Mouse (Mus musculus) liver, adult 2 months (tissue): ENCODE measurements around the gene Pde4d. TPM values are rescaled to one million over a fixed set of nuclear protein-coding genes. Genes with fewer than 3 reads are reported as not detected.
A peak's percentile ranks its signal among the peaks of the same experiment; 100 is the strongest.

ENCODE experiments used
- DNase-seq: peaks from one replicate; pipeline ENCODE4 v3.0.0-alpha.2; 2011; ENCODE audit warnings: low read depth, low spot score; ENCODE audit errors: extremely low read depth
- H3K27ac ChIP-seq: fragments of 200-500 bp; replicated peaks from 2 replicates; pipeline ENCODE4 v1.5.1; 2012; ENCODE audit warnings: low read depth, mild to moderate bottlenecking, control low read depth, inconsistent platforms, low read length; ENCODE audit not compliant: insufficient read depth
- H3K27me3 ChIP-seq: fragments of 200-500 bp; 2 replicates; pipeline ENCODE4 v1.6.1; 2012; ENCODE audit warnings: mild to moderate bottlenecking, moderate library complexity, low read length, inconsistent platforms; ENCODE audit not compliant: control insufficient read depth, insufficient read depth
- H3K36me3 ChIP-seq: fragments of 200-500 bp; 2 replicates; pipeline ENCODE4 v1.6.1; 2012; ENCODE audit warnings: low read length, inconsistent platforms; ENCODE audit not compliant: control insufficient read depth, insufficient read depth
- H3K4me1 ChIP-seq: fragments of 200-500 bp; 2 replicates; pipeline ENCODE4 v1.6.1; 2011; ENCODE audit warnings: low read length; ENCODE audit not compliant: control insufficient read depth, insufficient read depth
- H3K4me3 ChIP-seq: fragments of 200-500 bp; 2 replicates; pipeline ENCODE4 v1.5.1; 2011; ENCODE audit warnings: low read depth, mild to moderate bottlenecking, control low read depth, low read length, moderate library complexity; ENCODE audit not compliant: insufficient read depth
- H3K79me2 ChIP-seq: fragments of 200-500 bp; 2 replicates; pipeline ENCODE4 v1.6.1; 2012; ENCODE audit warnings: inconsistent platforms, mild to moderate bottlenecking, low read length, moderate library complexity; ENCODE audit not compliant: control insufficient read depth, insufficient read depth
- H3K9ac ChIP-seq: fragments of 200-500 bp; 2 replicates; pipeline ENCODE4 v1.6.1; 2012; ENCODE audit warnings: low read depth, mild to moderate bottlenecking, control low read depth, inconsistent platforms, low read length
- CTCF ChIP-seq: fragments of 200-500 bp; IDR thresholded peaks from 2 replicates; pipeline ENCODE4 v1.5.1; 2011; ENCODE audit warnings: low read depth, low read length, control low read depth
- POLR2A ChIP-seq: fragments of 200-500 bp; IDR thresholded peaks from 2 replicates; pipeline ENCODE4 v1.6.1; 2011; ENCODE audit warnings: low read length, control low read depth; ENCODE audit not compliant: insufficient read depth; ENCODE audit errors: extremely low read depth
- WGBS: fragments of 180-500 bp; shearing (Covaris S2); methylation state at CpG from one replicate; pipeline ENCODE4 v1.1.7; 2018; 5-methylcytosine and 5-hydroxymethylcytosine counted together
- polyA plus RNA-seq: library from polyadenylated mRNA; depleted of rRNA; stranded (reverse); fragments of >200 nt; gene quantifications from 2 replicates; pipeline ENCODE4 v1.2.3, GENCODE M21; 2012
- total RNA-seq: library from RNA; depleted of rRNA; stranded (reverse); fragments of >200 nt; gene quantifications from 2 replicates; pipeline ENCODE4 v1.2.3, GENCODE M21; 2014

Pde4d gene
- total and polyA plus RNA-seq, 2 experiments, result 2.3 to 13.6 TPM

DNA sequence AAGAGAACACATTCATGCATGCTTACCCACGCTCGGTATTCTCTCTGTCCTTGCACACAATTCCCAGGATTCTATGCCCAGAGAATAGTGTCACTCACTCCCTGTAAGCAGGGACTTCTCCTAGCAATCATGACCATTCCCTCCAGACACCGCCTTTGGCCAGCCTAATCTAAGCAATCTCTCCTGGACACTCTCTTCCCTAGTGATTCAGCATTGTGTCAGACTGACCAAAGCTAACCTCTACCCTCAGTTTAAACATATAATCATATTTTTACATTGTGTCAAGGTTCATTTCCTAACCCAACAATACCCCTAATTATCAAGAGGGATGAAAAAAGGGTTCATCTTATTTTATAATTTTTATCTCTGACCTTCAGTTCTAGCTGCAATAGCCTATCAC lies 1193.7 kb downstream of the Pde4d start:
- H3K27ac ChIP-seq, result no peak overlapping the region
- no peaks in the 10 kb centered on the region for H3K36me3 ChIP-seq
- 72% methylated on average over 3 of the region's 3 CpGs for WGBS
- TF ChIP-seq POLR2A (no peak), CTCF (no peak)
- H3K9ac ChIP-seq, result no peak overlapping the region
- no peak overlapping the region for H3K4me3 ChIP-seq
- no peak for DNase-seq
- peaks cover 5% of the 10 kb centered on the region; the same call in 1 of the 2 replicates for H3K79me2 ChIP-seq
- no peaks in the 10 kb centered on the region for H3K4me1 ChIP-seq
- H3K27me3 ChIP-seq, result no peaks in the 10 kb centered on the region

DNA sequence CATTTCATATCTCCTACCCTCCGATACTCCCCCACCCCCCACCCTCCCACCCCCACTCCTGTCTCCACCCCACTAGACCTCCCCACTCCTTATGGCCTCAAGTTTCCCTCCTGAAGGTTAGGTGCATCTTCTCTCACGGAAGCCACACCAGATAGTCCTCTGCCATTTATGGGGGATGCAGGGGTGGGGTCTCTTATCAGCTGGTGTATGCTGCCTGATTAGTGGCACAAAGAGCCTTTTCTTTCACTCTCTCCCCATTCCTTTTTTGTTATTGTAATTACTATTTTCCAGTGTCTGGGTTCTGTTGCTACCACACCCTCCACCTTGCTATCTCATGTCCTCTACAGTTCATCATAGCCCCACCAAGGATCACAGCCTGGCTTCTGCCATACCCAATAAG lies 1194.3 kb downstream of the Pde4d start:
- H3K27ac ChIP-seq, result no peak overlapping the region
- no peak for DNase-seq
- no peak overlapping the region for H3K9ac ChIP-seq
- no peaks in the 10 kb centered on the region for H3K4me1 ChIP-seq
- H3K27me3 ChIP-seq, result no peaks in the 10 kb centered on the region
- H3K36me3 ChIP-seq, result no peaks in the 10 kb centered on the region
- WGBS, result 65% methylated on average over 2 of the region's 2 CpGs
- peaks cover 5% of the 10 kb centered on the region; the same call in 1 of the 2 replicates for H3K79me2 ChIP-seq
- no peak for TF ChIP-seq CTCF
- TF ChIP-seq POLR2A, result no peak
- no peak overlapping the region for H3K4me3 ChIP-seq

- Histone ChIP-seq H3K4me1 (0 out of 2 replicates have a peak, but pooled peaks cover under 1% of the 10 kb centered on the region), H3K36me3 (no peaks in the 10 kb centered on the region), H3K27me3 (no peaks in the 10 kb centered on the region), H3K4me3 (no peak overlapping the region), H3K27ac (no peak overlapping the region), H3K9ac (no peak overlapping the region), H3K79me2 (peaks cover 5% of the 10 kb centered on the region; the same call in 1 of the 2 replicates)
- 40% methylated on average over 10 of the region's 10 CpGs for WGBS
- TF ChIP-seq CTCF (no peak), POLR2A (no peak)
- peak; percentile 28 for DNase-seq
Observed at GRCm38 (mm10) chr13:109645284-109645909, 1195.6 kb downstream of the Pde4d start.

DNA sequence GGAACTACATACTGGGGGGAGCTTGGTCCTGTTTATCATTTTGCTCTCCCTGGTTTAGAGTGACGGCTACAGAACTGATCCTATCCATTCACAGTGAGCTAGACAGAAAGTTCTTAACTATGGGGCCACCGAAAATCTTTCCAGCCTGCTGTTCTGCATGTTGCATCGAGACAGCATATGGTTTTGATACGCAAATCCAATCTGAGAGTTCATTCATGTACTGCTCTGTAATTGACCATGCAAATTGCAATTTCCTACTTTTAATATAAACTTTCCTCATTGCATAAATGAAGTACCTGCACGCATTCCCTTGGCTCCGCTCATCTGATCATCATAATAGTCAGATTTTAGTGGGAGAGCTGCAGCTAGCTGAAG lies 1196.1 kb downstream of the Pde4d start:
- no peak overlapping the region for H3K27ac ChIP-seq
- no peak overlapping the region for H3K4me3 ChIP-seq
- H3K4me1 ChIP-seq, result peaks cover 3% of the 10 kb centered on the region; the same call in 1 of the 2 replicates
- no peak for DNase-seq
- peaks cover 5% of the 10 kb centered on the region; the same call in 1 of the 2 replicates for H3K79me2 ChIP-seq
- WGBS, result 79% methylated on average over 6 of the region's 6 CpGs
- TF ChIP-seq POLR2A, result no peak
- no peak for TF ChIP-seq CTCF
- H3K36me3 ChIP-seq, result no peaks in the 10 kb centered on the region
- H3K9ac ChIP-seq, result no peak overlapping the region
- no peaks in the 10 kb centered on the region for H3K27me3 ChIP-seq

- Histone ChIP-seq H3K4me3 (no peak overlapping the region), H3K4me1 (peaks cover 7% of the 10 kb centered on the region), H3K79me2 (peaks cover 5% of the 10 kb centered on the region; the same call in 1 of the 2 replicates), H3K27ac (no peak overlapping the region), H3K27me3 (no peaks in the 10 kb centered on the region), H3K36me3 (no peaks in the 10 kb centered on the region), H3K9ac (no peak overlapping the region)
- no peak for TF ChIP-seq CTCF
- no peak for TF ChIP-seq POLR2A
- DNase-seq, result no peak
- 71% methylated on average over 11 of the region's 11 CpGs for whole genome bisulfite sequencing
Observed at GRCm38 (mm10) chr13:109646597-109647232, 1197.0 kb downstream of the Pde4d start.
